Mouse (Mus musculus): ENCODE measurements around the gene Atp6v1g2.

- TF ChIP-seq CTCF (IDR thresholded peaks at IDR 0.05; ENCODE audit: low read depth) (no peak), EP300 (optimal IDR thresholded peaks at IDR 0.05) (no peak)
These were observed 31.0 kb upstream of the Atp6v1g2 start for GRCm38 (mm10) chr17:35202442-35202841.

Data from stomach, postnatal 0 days (tissue).